Mouse (Mus musculus) central nervous system, embryonic 18 days (tissue): ENCODE results near the gene Tecrl. TPM values are rescaled to one million over a fixed set of nuclear protein-coding genes. Genes with fewer than 3 reads are reported as not detected.

Experiments used
- polyA plus RNA-seq: library from polyadenylated mRNA; depleted of rRNA; stranded (reverse); fragments of >200 nt; gene quantifications from 2 replicates; pipeline ENCODE4 v1.2.3, GENCODE M21; 2012; rRNA removed

Gene Tecrl
- polyA plus RNA-seq: 0.13 and 0.41 TPM in 2 replicates

GRCm38 (mm10) chr5:83354846-83355561 lies at the start of gene Tecrl:
Gene Tecrl (minus strand): TSS chr5:83355195.

